Mouse (Mus musculus): ENCODE results near the gene Rbfox1.

DNA sequence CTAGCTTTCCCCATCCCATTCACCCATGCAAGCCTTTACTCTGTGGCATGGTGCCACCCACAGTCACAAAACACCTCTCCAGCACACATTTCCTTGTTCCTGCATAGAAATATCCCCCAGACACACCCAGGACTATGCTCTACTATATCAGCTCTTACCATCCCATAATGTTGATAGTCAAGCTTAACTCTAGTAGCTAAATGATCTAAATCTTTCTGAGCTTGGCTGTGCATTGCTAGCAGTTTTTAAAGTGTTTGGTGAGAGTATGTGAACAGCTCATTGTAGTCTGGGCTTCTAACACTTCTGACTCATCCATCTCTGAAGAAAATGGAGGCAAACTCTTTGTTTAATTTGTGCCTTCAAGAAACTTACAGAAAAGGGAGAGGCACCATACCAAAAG lies 297.2 kb downstream of the Rbfox1 start:
- TF ChIP-seq CTCF (IDR thresholded peaks at IDR 0.05; ENCODE audit: low read depth, low read length) (no peak), GATA1 (IDR thresholded peaks at IDR 0.05; ENCODE audit: borderline replicate concordance, low read length) (no peak), GATA2 (IDR thresholded peaks at IDR 0.05; ENCODE audit: borderline replicate concordance, low read depth, low read length) (no peak), TAL1 (conservative IDR thresholded peaks at IDR 0.05; ENCODE audit: low read depth, low read length) (no peak), POLR2AphosphoS5 (IDR thresholded peaks at IDR 0.05; ENCODE audit: insufficient replicate concordance, low read depth, low read length) (no peak)
